Mouse (Mus musculus) lung, postnatal 36 days (tissue): ENCODE data around the gene Btg1.

Source experiments
- DNase-seq: peaks from one replicate; pipeline ENCODE4 v3.0.0; 2022; ENCODE audit warnings: mixed read lengths

Btg1 gene

GRCm38 (mm10) chr10:96616001-96616708 is 651 bp upstream of the Btg1 start:
- no peak for DNase-seq

DNA sequence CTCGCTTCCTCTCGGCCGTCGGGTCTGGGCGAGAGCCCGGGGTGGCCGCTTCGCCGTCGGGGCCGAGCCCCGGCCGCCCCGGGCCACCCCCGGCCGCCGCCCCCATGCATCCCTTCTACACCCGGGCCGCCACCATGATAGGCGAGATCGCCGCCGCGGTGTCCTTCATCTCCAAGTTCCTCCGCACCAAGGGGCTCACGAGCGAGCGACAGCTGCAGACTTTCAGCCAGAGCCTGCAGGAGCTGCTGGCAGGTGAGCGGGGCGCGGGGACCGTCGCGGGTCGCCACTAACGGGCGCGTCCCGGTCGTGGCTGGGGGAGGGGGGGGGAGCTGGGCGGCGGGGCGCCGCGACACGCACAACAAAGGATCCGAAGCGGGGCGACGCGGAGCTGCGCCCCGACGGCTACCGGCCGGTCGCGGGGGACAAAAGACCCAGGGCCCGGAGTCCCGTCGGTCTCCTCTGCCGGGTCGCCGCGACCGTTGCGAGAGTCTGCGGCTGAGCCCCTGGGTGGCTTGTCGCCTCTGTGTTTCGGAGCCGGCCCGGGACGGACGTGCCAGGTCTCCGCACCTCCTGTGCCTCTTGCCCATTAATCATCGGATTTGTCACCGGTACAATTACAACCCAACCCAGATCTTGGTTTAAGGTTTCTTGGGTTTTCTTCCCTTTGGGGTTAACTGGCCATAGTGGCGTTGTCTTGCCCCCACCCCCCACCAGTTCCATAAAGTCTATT is 580 bp downstream of the Btg1 start:
- DNase-seq, result peak; percentile 39

DNA sequence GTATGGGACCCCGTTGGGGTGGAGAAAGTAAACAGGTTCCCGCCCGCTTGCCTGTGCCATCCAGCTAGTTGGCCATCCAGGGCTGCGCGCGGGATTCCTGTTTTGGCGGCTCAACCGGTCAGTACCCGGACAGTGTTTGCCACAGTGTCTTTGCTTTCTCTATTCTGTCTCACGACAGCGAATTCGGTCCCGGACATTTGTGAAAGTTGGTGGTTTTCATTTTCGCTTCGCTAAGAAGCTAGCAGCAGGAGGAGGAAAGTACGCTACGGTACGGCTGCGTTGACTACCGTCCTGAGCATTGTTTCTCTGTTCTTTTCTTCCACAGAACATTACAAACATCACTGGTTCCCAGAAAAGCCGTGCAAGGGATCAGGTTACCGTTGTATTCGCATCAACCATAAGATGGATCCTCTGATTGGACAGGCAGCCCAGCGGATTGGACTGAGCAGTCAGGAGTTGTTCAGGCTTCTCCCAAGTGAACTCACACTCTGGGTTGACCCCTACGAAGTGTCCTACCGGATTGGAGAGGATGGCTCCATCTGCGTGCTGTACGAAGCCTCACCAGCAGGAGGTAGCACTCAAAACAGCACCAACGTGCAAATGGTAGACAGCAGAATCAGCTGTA is 1.3 kb downstream of the Btg1 start:
- peak; percentile 93 for DNase-seq

DNA sequence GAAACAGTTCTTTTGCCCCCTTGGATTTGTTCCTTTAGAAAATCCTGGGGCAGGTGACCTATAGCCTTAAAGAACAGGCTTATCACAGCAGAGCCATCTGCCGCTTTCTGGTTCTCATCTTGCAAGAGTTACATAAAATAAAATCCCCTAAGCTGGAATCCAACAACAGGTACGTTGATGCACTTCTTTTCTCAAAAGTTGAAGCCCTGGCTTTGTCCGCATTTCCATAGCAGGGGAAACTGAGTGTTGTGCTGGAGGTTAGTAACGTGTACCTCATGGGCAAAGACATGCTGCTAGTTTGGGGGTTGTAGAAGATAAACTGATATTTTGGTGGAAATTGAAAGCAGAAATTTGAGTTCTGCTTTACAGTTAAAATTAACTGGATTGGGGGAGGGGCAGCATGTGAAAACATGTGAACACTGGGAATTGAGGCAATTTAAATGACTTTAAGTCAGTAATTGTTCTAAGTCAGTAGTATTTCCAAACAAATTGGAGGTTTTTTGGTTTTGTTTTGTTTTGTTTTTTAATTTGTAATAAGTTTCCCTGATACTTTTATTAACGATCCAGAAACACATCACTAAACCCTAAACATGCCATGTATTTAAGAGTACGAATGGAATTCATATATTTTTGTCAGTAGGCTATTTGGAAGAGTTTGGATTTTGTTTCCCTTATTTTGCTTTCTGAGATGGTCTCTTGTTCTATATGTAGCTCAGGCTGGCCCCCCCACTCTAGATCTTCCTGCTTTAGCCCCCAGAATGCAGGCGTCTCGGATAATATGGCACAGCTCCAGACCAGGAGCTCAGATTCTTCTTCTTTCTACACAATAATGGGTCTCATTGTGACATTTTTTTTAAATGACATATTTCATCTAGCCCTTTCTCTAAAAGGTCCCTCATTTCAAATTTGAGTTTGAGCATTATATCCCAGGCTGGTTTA is 3.4 kb downstream of the Btg1 start:
- DNase-seq, result no peak

- peak; percentile 77 for DNase-seq
These were observed 4.1 kb downstream of the Btg1 start for GRCm38 (mm10) chr10:96620890-96621271.

- no peak for DNase-seq
These were observed 4.6 kb downstream of the Btg1 start for GRCm38 (mm10) chr10:96621361-96621945.

DNA sequence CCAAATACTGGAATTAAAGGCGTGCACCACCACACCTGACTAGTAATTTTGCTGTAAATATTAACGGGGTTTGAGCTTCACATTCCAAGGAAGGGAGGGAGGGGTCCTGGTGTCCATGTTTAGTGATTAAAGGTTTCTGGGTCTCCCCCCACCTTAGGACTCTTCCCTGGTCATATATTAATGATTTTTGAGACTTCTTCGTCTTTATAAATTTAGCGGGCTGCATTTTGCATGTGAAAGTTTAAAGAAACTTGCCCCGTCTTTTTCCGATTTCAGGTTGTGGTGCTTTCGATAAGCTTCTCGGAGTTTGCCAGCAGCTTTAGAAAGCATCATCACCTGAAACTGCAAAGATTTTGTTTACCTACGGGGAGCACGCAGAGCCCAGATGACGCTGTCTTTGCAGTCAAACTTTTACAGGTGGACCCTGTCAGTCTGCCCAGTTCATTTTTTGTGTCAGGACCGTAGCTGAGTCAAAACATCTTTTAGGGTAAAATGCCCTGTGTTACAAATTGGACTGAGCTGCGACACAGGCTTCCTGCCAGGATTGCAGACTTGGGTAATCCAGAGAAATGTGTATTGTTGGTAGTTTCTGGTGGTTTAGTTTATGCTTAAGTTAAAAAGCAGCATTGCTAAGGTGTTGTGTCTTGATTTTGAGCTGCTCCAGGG is 5.3 kb downstream of the Btg1 start:
- DNase-seq, result no peak

DNA sequence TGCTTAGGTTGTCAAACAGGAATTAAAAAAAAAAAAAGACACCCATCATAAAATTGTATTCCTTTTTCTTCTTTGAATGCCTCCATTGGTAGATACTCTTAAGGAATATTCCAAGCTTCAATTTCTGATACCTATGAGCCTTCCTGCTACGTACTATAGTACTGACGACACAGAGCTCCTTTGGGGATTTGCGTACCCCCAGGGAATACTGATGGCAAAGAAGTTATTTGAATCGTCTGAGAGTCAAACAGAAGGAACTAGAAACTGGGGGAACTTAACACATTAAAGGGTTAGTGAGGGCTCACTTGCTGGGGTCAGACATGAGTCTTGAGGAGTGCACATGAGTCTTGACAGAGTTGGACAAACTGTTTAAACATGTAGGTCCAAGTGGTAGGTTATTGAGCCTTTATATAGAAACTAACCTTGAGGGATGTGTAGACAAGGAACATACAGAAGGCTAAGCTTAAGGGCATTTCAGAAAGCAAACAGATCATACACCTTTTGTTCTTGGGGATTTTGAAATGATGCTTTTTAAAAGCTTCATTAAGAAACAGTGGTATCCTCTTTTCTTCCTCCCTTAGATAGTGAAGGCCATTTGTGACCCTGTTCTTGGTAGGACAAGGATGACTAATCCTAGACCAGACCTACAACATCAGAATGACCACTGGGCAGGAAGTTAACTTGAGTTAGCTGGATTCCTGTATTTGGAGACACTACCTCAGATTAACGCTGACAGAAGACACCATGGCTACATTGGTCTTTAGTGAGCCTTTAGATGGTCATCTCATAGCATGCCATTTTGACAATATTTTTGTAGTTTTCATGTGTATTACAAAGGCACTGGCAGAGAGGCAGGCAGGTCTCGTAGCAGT is 6.2 kb downstream of the Btg1 start:
- no peak for DNase-seq

- DNase-seq, result no peak
These were observed 6.9 kb downstream of the Btg1 start for GRCm38 (mm10) chr10:96623633-96624195.

DNA sequence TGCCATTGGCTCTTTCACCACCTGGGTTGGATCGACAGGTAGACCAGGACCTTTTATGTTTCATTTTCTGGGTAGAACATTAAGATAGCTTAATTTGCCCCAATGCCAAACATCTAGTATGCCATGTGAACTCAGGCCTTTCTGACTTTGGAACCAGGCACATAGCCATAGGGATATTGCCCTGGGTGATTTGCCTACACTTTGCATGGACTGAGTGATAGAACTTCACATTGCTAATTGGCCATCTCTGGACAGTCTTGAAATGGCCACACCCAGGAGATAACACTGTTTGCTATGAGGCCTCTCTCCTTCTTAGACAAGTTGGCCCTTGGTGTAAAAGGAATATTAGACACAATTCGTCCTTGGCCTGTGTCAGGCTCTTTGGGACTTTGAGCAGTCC is 7.6 kb downstream of the Btg1 start:
- no peak for DNase-seq

DNA sequence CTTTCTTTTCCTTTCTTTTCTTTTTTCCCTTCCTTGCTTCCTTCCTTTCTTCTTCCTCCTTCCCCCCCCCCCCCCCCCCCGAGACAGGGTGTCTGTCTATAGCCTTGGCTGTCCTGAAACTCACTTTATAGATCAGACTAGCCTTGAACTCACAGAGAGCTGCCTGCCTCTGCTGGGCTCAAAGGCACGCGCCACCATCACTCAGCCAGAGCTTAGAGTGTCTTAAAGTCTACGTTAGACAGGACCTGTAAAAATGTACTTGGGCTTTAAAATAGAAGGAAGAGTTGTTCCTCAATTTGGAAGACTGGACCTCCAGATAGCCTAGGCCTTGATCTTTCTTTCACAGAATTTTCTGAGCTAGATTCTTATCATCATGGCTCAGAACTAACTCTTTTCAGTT is 8.3 kb downstream of the Btg1 start:
- DNase-seq, result no peak

DNA sequence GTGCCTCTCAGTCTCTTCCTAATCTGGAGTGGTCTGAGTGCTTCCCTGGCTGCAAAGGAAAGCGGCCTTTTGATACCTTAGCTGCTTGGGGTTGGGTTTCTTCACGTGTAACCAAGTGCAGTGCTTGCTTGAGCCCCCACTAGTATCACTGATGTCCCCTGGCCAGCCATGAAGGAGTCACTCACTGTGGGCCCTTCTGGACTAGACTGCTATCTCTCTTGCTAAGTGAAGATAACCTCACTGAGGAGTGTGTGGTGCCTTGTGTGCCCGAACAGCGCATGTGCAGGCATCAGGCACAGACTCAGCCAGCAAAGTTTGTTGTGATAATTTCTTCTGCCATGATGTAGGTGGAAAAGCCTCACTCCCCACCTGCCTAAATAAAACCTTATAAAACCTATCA is 8.9 kb downstream of the Btg1 start:
- no peak for DNase-seq

- DNase-seq, result no peak
These were observed 9.4 kb downstream of the Btg1 start for GRCm38 (mm10) chr10:96626120-96626750.

DNA sequence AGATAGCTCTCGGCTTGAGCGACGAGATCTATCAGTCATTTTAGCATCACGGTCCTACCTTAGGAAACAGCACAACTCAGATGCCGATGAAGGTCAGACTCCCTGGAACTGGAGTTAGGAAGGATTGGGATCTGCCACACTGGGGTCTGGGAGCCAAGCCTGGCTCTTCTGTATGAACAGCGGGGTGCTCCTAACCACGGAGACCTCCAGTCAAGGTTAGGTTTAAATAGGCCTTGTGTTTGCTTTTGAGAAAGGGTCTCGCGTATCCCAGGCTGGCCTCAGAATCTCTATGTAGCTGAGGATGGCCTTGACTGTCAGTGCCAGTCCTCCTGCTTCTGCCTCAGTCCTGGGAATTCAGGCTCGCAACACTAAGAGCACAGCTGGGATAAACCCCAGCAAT is 10.5 kb downstream of the Btg1 start:
- no peak for DNase-seq

DNA sequence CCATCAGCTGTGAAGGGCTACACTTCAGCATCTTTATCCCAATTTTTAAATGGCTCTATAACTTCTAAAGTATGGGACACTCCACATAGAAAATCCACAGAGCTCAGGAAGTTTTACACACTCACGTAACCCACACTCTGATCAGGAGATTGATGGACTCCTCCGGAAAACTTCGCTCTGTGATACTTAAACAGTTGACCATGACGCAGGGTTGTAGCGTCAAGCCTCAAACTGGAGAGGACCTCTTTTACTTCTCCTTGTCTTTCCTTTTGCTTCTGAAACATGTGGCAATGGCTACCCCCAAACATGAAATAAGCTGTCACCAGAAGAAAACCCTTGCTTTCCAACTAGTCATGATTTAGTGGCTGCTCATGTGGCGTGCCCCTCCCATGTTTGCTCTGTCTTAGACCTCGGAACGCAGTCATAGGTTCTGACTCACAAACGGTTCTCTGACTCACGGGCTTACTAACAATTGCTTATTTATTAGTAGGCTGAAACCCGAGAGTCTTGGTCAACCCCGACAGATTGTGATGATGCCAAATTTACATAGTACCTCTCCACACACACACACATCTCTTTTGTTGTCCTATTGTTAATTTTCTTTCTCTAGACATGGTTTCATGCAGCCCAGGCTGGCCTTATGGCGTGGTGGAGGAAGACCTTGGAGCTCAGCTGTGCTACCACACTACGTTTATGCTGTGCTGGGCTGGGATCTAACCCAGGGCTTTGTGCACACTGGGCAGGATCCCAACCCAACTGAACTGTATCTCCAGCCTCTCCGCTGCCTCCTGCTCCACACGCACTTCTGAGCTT is 11.5 kb downstream of the Btg1 start:
- no peak for DNase-seq

- DNase-seq, result no peak
These were observed 12.1 kb downstream of the Btg1 start for GRCm38 (mm10) chr10:96628913-96629199.

GRCm38 (mm10) chr10:96630110-96630509 is 13.3 kb downstream of the Btg1 start:
- no peak for DNase-seq

- DNase-seq, result no peak
These were observed 14.4 kb downstream of the Btg1 start for GRCm38 (mm10) chr10:96631066-96631711.
